8 mouse cellular contexts compared by ENCODE assay signal in the genomic region with DNA sequence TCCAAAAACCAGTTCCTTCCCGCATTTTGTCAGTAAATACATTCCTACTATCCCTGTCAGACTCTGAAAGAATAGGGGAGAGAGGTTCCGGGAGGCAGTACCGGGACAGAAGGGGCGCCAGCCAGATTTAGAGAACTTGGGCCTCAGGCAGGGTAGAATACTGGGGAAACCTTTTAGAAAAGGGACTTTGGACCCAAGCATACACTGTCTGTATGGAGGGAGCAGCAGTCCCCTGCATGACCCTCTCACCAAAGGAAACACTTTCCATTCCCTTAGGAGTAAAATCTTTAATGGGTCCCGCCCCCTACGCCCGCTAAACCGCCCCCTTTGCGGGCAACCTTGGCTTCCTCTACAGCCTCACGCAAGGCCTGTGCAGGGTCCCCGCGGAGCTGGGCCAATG. TPM values are rescaled to one million over a fixed set of nuclear protein-coding genes. Genes with fewer than 3 reads are reported as not detected.
DNase-seq lines count a peak whose midpoint lies in the region; ATAC-seq and TF ChIP-seq lines count a peak whose summit lies in the region.

No protein-coding gene starts in this region.

- TF ChIP-seq CTCF in ES-Bruce4 (IDR thresholded peaks at IDR 0.05; ENCODE audit: low read depth, low read length): no peak

- no peak for ATAC-seq in heart, embryonic 12.5 days (ENCODE audit: insufficient number of reproducible peaks, low FRiP score)
- ATAC-seq in hindbrain, embryonic 11.5 days (ENCODE audit: low FRiP score): 0 out of 2 replicates have a peak, but pooled peaks have one; percentile 5

- H3K9me3 ChIP-seq in heart, embryonic 12.5 days (replicated peaks): 0 out of 2 replicates have a peak, but pooled peaks cover 3% of the 10 kb centered on the region
- H3K9me3 ChIP-seq in ES-Bruce4 (replicated peaks; ENCODE audit: control insufficient read depth, insufficient read depth, low read length, poor library complexity, severe bottlenecking): no peaks in the 10 kb centered on the region
- H3K9me3 ChIP-seq in hindbrain, embryonic 11.5 days (ENCODE audit: control insufficient read depth, low read length): no peaks in the 10 kb centered on the region
- peaks cover 5% of the 10 kb centered on the region; the same call in 1 of the 2 replicates for H3K9me3 ChIP-seq in midbrain, embryonic 10.5 days (replicated peaks)

- intact Hi-C loops in left cerebral cortex, postnatal 10 days (cut with DNase I): loop anchor here (2.0 to 5.0 kb wide), 3 partner anchors 34 to 74 kb away; a partner anchor contains a TSS

- H3K27ac ChIP-seq in heart, embryonic 12.5 days (ENCODE audit: poor library complexity, severe bottlenecking): no peak overlapping the region
- no peak overlapping the region for H3K27ac ChIP-seq in ES-Bruce4 (ENCODE audit: insufficient read depth, low read length)
- H3K27ac ChIP-seq in hindbrain, embryonic 11.5 days (ENCODE audit: low read depth, low read length): 0 out of 2 replicates have a peak overlapping the region, but pooled peaks have one; percentile 47
- peak overlapping the region; percentile 58 for H3K27ac ChIP-seq in midbrain, embryonic 10.5 days (replicated peaks)

- 4% methylated on average over 12 of the region's 12 CpGs for WGBS in heart, embryonic 12.5 days
- WGBS in hindbrain, embryonic 11.5 days: 2% methylated on average over 12 of the region's 12 CpGs
- under 1% methylated on average over 12 of the region's 12 CpGs for whole genome bisulfite sequencing in midbrain, embryonic 10.5 days

- peak overlapping the region; percentile 62 for H3K4me3 ChIP-seq in heart, embryonic 12.5 days
- H3K4me3 ChIP-seq in ES-Bruce4 (ENCODE audit: low read depth, low read length): peak overlapping the region; percentile 76
- peak overlapping the region; percentile 54 for H3K4me3 ChIP-seq in hindbrain, embryonic 11.5 days (ENCODE audit: low read depth, low read length)
- peak overlapping the region; percentile 66 for H3K4me3 ChIP-seq in midbrain, embryonic 10.5 days

- no peak for TF ChIP-seq EP300 in ES-Bruce4 (IDR thresholded peaks at IDR 0.05; ENCODE audit: insufficient read depth, low read depth, low read length)

- peak overlapping the region; percentile 89 for H3K4me2 ChIP-seq in heart, embryonic 12.5 days
- peak overlapping the region; percentile 73 for H3K4me2 ChIP-seq in hindbrain, embryonic 11.5 days (replicated peaks; ENCODE audit: low read depth, low read length)

- peak overlapping the region; percentile 81 for H3K9ac ChIP-seq in heart, embryonic 12.5 days
- peak overlapping the region; percentile 90 for H3K9ac ChIP-seq in ES-Bruce4 (ENCODE audit: low read depth, poor library complexity, severe bottlenecking)
- peak overlapping the region; percentile 49; the same call in 1 of the 2 replicates for H3K9ac ChIP-seq in hindbrain, embryonic 11.5 days (ENCODE audit: low read depth, low read length)

- H3K27me3 ChIP-seq in heart, embryonic 12.5 days (replicated peaks): peaks cover 51% of the 10 kb centered on the region
- peaks cover 12% of the 10 kb centered on the region for H3K27me3 ChIP-seq in ES-Bruce4 (ENCODE audit: control insufficient read depth, insufficient read depth, low read length, poor library complexity, severe bottlenecking)
- H3K27me3 ChIP-seq in hindbrain, embryonic 11.5 days (ENCODE audit: control insufficient read depth, insufficient read depth, low read length): peaks cover 53% of the 10 kb centered on the region
- H3K27me3 ChIP-seq in midbrain, embryonic 10.5 days (ENCODE audit: low read depth, poor library complexity, severe bottlenecking): peaks cover 92% of the 10 kb centered on the region

- no peaks in the 10 kb centered on the region for H3K36me3 ChIP-seq in heart, embryonic 12.5 days
- H3K36me3 ChIP-seq in ES-Bruce4 (ENCODE audit: control insufficient read depth, insufficient read depth, low read length, poor library complexity, severe bottlenecking): no peaks in the 10 kb centered on the region
- no peaks in the 10 kb centered on the region for H3K36me3 ChIP-seq in hindbrain, embryonic 11.5 days (ENCODE audit: control insufficient read depth, insufficient read depth, low read length)
- no peaks in the 10 kb centered on the region for H3K36me3 ChIP-seq in midbrain, embryonic 10.5 days

- TF ChIP-seq POLR2A in ES-Bruce4 (IDR thresholded peaks at IDR 0.05; ENCODE audit: insufficient read depth, low read length): no peak

- peaks cover 54% of the 10 kb centered on the region for H3K4me1 ChIP-seq in heart, embryonic 12.5 days (replicated peaks)
- no peaks in the 10 kb centered on the region for H3K4me1 ChIP-seq in ES-Bruce4 (ENCODE audit: control insufficient read depth, insufficient read depth, low read length)
- peaks cover 17% of the 10 kb centered on the region for H3K4me1 ChIP-seq in hindbrain, embryonic 11.5 days (replicated peaks; ENCODE audit: control insufficient read depth, insufficient read depth, low read length)
- H3K4me1 ChIP-seq in midbrain, embryonic 10.5 days: peaks cover 73% of the 10 kb centered on the region

- no peak for DNase-seq in heart, adult 11 months
- no peak for DNase-seq in hindbrain, embryonic 11.5 days (ENCODE audit: low spot score)
- DNase-seq in midbrain, embryonic 10.5 days (ENCODE audit: low spot score): no peak
- no peak for DNase-seq in layer of hippocampus, postnatal 36 days
- DNase-seq in frontal cortex, postnatal 14 days (ENCODE audit: low spot score in 2 of 2): no peak
- DNase-seq in left cerebral cortex, postnatal 10 days (ENCODE audit: extremely low spot score in 1 of 2, low spot score in 2 of 2): no peak

RNA-seq across cellular contexts. Expression of a gene that starts 1.7 kb away (rescaled TPM):
- 2.3 and 2.4 TPM in 2 replicates for polyA plus RNA-seq in heart, embryonic 12.5 days (2016; fragmentation: Nextera tagmentation; extraction: Ambion mirVana)
- polyA plus RNA-seq in ES-Bruce4 (2011; ENCODE audit: insufficient read depth, insufficient read length, low read depth, missing spikeins): 1.8 and 2.5 TPM in 2 replicates
- polyA plus RNA-seq in hindbrain, embryonic 11.5 days (2014; fragmentation: Nextera tagmentation; extraction: Ambion mirVana): 2.2 and 2.8 TPM in 2 replicates
- polyA plus RNA-seq in midbrain, embryonic 10.5 days (2016; fragmentation: Nextera tagmentation; extraction: Ambion mirVana): 1.0 and 1.4 TPM in 2 replicates
- 10 to 100 TPM; 29.2 to 31.6 TPM for total RNA-seq in layer of hippocampus, postnatal 36 days (2021)
- total RNA-seq in left cerebral cortex, postnatal 10 days (2021): 10 to 100 TPM; 20.0 to 21.5 TPM

RNA-seq across cellular contexts. Expression of a gene that starts 2.1 kb away (rescaled TPM):
- polyA plus RNA-seq in heart, embryonic 12.5 days (2016; fragmentation: Nextera tagmentation; extraction: Ambion mirVana): 1.5 and 1.6 TPM in 2 replicates
- polyA plus RNA-seq in ES-Bruce4 (2011; ENCODE audit: insufficient read depth, insufficient read length, low read depth, missing spikeins): 10.1 and 11.6 TPM in 2 replicates
- 0.83 and 0.93 TPM in 2 replicates for polyA plus RNA-seq in hindbrain, embryonic 11.5 days (2014; fragmentation: Nextera tagmentation; extraction: Ambion mirVana)
- 0.90 and 0.99 TPM in 2 replicates for polyA plus RNA-seq in midbrain, embryonic 10.5 days (2016; fragmentation: Nextera tagmentation; extraction: Ambion mirVana)
- total RNA-seq in layer of hippocampus, postnatal 36 days (2021): under 1 TPM in 1 of 2 experiments, not detected in 1; 0.17 TPM
- total RNA-seq in left cerebral cortex, postnatal 10 days (2021): not detected

RNA-seq across cellular contexts. Expression of a gene that starts 7.6 kb away (rescaled TPM):
- polyA plus RNA-seq in heart, embryonic 12.5 days (2016; fragmentation: Nextera tagmentation; extraction: Ambion mirVana): 5.6 and 7.7 TPM in 2 replicates
- polyA plus RNA-seq in ES-Bruce4 (2011; ENCODE audit: insufficient read depth, insufficient read length, low read depth, missing spikeins): 10.1 and 12.1 TPM in 2 replicates
- 1.2 and 1.5 TPM in 2 replicates for polyA plus RNA-seq in hindbrain, embryonic 11.5 days (2014; fragmentation: Nextera tagmentation; extraction: Ambion mirVana)
- polyA plus RNA-seq in midbrain, embryonic 10.5 days (2016; fragmentation: Nextera tagmentation; extraction: Ambion mirVana): 1.1 TPM in 2 replicates
- total RNA-seq in layer of hippocampus, postnatal 36 days (2021): 1 to 10 TPM in 1 of 2 experiments, under 1 TPM in 1; 0.72 to 1.3 TPM
- 1 to 10 TPM in 1 of 2 experiments, under 1 TPM in 1; 0.95 to 1.2 TPM for total RNA-seq in left cerebral cortex, postnatal 10 days (2021)

RNA-seq across cellular contexts. Expression of a gene that starts 11.8 kb away (rescaled TPM):
- polyA plus RNA-seq in heart, embryonic 12.5 days (2016; fragmentation: Nextera tagmentation; extraction: Ambion mirVana): not detected in 2 replicates
- polyA plus RNA-seq in ES-Bruce4 (2011; ENCODE audit: insufficient read depth, insufficient read length, low read depth, missing spikeins): not detected in 2 replicates
- not detected in 2 replicates for polyA plus RNA-seq in hindbrain, embryonic 11.5 days (2014; fragmentation: Nextera tagmentation; extraction: Ambion mirVana)
- not detected in 2 replicates for polyA plus RNA-seq in midbrain, embryonic 10.5 days (2016; fragmentation: Nextera tagmentation; extraction: Ambion mirVana)
- not detected for total RNA-seq in layer of hippocampus, postnatal 36 days (2021)
- total RNA-seq in left cerebral cortex, postnatal 10 days (2021): not detected

RNA-seq across cellular contexts. Expression of a gene that starts 14.9 kb away (rescaled TPM):
- polyA plus RNA-seq in heart, embryonic 12.5 days (2016; fragmentation: Nextera tagmentation; extraction: Ambion mirVana): not detected in 2 replicates
- polyA plus RNA-seq in ES-Bruce4 (2011; ENCODE audit: insufficient read depth, insufficient read length, low read depth, missing spikeins): not detected in 2 replicates
- polyA plus RNA-seq in hindbrain, embryonic 11.5 days (2014; fragmentation: Nextera tagmentation; extraction: Ambion mirVana): not detected in 2 replicates
- not detected in 2 replicates for polyA plus RNA-seq in midbrain, embryonic 10.5 days (2016; fragmentation: Nextera tagmentation; extraction: Ambion mirVana)
- total RNA-seq in layer of hippocampus, postnatal 36 days (2021): not detected
- total RNA-seq in left cerebral cortex, postnatal 10 days (2021): not detected

Comparison
In these comparisons a context has a peak if more than half of its experiments do, and no peak if none do; other contexts are left out.
1. H3K27ac ChIP-seq: peak in hindbrain, embryonic 11.5 days (single experiment) and midbrain, embryonic 10.5 days (single experiment); none in heart, embryonic 12.5 days (single experiment) and ES-Bruce4 (single experiment).
2. Peak in every context shown above with its lines, with median percentiles within 50 percentile points of each other: H3K4me3 ChIP-seq and H3K9ac ChIP-seq.